Mouse (Mus musculus): ENCODE results near the gene Arl6ip1.

Gene Arl6ip1

DNA sequence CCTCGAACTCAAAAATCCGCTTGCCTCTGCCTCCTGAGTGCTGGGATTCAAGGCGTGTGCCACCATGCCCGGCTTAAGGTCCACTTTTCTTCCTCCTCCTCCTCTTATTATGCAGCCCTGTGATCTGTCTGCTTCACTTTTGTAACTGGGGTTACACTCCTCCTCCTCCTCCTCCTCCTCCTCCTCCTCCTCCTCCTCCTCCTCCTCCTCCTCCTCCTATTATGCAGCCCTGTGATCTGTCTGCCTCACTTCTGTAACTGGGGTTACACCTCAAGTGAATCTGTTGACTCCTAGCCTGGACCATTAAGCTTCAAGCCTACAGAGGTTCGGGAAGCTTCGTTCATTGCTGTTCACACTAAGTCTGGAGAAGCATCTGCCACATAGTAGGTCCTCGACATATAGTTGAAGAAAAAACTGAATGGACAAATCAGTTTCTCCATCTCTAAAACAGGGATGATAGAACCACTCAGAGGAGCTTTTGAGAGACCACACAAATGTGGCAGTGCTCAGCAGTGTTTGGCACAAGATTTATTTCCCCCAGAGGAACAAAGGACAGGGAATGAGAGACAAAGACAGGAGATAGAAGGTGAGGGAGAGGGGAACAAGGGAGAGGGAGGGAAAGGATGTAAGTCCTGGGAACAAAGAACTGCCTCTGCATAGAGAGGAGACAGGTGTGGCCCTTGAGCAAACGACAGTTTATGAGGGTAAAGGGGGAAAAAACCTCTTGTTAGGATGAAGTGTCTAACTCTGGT is 12.5 kb downstream of the Arl6ip1 start:
- DNase-seq (ENCODE audit: low spot score) = no peak

DNA sequence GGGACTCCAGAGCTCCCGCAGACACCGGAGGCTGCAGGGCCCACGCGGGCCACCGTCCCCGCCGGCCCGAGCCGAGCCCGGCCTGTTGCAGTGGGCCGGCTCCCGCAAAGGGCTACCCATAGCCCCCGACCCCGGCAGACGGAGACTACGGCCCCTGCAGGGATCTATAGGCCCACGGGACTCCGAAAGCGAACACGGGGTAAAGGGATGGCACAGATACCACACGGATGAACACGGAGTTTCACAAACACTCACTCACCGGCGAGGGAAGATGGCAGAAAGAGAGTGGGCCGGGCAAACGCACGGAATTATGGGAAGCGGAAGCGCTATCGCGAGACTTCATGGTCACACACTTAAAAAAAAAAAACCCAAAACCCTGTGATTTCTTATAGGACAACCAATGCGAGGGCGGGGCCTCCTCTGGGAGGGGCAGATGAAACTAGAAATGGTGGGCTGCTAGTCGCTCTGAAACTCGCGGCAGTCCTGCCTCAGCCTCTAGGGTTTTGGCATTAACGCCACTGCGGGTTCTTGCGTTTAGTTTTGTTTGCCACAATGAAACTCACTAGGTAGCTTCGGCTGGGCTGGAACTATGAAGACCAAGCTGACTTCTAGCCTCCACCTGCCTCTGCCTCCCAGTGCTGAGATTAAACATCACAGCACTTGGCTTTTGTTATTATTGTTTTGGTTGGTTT is 13.4 kb downstream of the Arl6ip1 start, which contains the start of gene Rps15a:
Gene Rps15a (minus strand): TSS at position 312 of the 692 bp plus-strand sequence.
- peak; percentile 93 for DNase-seq (ENCODE audit: low spot score)

DNA sequence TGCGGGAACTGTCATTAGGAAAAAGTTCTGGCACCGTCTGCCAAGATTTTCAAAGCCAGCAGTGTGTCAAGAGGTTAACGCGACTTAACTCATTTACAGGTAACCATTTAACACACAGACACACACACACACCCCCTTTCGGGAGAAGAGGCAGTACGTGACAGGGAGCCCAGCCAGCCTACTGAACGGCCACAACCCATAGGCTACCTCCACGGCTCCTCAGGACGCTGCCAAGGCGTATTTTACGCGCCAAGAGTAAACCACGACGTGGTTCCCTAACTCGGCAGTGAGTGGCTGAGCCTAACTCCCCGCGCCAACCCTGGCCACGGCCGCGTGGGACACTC is 14.0 kb downstream of the Arl6ip1 start:
- peak; percentile 41 for DNase-seq (ENCODE audit: low spot score)

DNA sequence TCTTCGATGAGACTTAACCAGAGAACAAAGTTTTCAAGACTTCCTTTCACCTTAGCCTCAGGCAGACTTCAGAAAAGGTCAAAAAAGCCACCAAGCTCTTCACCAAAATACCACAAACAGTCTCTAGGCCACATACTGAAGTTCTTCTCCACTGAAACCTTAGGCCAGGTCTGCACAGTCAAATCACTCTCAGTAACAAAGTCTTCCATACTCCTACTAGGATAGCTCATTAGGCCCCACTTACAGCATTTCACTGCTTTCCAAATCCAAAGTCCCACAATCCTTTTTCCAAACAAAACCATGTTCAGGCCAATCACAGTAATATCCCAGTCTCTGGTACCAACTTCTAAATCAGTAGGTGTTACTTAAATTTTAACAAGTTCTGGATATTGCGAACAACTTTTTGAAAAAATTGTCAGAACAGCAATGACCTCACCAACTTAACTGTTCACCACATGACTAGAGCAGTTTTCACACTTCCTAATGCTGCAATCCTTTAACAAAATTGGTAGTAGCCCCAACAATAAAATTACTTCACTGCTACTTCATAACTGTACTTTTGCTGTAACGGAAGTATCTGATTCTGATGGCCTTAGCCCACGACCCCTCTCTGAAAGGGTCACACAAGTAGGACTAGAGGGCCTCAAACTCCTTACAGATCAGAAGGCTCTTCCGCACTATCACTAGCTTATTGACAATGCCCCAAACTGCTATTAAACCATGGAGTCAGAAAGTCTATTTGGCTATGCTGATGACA is 15.7 kb downstream of the Arl6ip1 start:
- DNase-seq (ENCODE audit: low spot score) = no peak

DNA sequence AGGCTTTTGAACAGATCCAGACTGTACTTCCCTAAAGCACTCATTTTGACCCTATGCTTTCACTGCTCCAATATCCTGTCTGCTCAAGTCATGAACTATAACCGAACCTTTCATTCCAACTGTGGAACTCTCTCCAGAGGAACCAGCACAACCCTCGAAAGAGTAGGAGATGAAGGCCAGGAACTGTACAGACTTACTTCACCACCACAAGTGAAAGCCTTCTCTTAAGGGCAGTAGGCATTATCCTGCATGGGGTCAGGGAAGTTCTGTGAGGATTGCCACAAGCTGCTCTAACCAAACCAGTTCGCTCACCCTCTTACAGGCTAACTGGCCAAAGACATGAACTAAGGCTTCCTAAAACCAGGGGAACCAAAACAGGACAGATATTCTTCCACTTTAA is 18.3 kb downstream of the Arl6ip1 start:
- DNase-seq (ENCODE audit: low spot score) = no peak

DNA sequence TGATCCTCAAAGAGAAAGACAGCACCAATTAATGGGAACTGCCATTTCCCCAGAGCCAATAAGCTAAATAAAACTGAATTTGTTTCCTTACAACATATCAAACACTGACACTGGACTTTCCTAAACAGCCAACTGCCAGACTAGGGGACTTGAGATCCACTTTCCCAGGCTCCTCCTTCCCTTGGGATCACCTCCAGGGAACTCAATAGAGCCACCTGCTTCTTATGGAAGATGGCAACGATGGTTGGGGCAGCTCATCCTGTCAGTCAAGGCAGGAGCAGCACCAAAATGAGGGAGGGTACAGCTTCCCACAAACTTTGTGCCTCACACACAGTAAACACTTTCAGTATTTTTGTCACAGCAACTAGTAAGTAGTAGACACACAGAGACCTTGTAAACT is 21.8 kb downstream of the Arl6ip1 start:
- DNase-seq (ENCODE audit: low spot score) = no peak

DNA sequence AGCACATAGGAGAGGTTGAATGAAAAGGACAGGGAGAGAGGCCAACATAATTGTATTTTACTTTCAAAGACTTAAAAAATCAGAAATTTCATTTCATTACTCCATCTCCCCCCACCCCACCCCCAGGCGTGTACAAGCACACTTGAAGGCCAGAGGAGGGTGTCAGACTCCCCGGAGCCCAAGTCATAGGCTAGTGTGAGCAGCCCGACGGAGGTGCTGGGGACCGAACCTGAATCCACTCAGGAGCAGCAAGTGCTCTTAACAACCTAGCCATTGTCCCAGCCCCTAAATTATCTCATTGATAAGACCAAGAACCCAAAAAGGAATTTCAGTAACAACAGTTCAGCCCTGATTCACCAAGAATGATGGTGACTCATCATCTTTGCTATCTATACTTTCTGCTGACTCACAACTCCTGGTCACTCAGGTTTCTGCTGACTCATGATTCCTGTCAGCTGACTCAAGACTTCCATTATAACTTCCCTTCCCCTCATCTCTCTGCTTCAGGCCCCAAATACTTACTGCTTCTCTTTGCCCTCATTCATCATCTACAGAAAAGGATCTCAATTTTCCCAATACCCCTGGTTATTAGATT is 24.9 kb downstream of the Arl6ip1 start:
- DNase-seq (ENCODE audit: low spot score) = peak; percentile 61

DNA sequence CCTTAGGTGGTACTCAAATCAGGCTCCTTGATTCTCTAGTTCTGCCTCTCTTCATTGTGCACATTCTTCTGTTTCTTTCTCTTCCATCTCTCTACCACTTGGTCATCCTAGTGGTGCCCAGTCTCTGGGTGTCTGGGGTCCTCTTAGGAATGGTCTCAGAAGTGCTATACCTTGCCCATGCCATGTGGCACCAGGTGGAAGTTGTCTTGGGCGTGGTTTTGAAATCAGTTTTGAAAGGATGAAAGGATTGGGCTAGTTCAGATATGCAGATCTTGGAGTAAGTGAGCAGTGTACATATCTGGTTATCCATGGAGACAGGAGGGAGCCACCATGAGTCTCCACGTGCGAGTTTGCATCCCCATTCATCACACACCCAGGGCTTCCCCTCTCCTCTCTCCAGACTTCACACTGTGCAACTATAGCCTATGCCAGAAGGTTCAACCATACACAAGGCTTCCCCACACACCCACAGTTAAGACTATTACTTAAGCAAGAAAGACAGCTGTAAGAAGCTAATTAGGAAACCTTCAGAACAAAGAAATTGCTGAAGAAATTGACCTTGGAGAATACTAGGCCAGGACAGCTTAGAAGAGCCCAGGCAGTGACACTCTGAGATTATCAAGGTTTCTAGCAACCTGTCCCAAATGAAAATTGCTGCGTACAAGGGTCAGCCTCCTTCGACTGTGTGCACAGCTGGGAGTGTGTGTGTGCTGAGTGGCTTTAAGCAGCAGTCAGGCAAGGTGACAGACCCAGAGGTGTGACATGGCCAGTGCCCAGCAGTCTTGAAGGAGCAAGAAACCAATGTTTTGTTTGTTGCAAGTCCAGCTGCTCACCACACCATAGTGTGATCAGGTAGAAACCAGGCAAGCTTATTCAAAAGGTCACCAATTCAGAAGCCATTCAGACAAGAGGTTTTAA is 25.7 kb downstream of the Arl6ip1 start:
- no peak for DNase-seq (ENCODE audit: low spot score)

DNA sequence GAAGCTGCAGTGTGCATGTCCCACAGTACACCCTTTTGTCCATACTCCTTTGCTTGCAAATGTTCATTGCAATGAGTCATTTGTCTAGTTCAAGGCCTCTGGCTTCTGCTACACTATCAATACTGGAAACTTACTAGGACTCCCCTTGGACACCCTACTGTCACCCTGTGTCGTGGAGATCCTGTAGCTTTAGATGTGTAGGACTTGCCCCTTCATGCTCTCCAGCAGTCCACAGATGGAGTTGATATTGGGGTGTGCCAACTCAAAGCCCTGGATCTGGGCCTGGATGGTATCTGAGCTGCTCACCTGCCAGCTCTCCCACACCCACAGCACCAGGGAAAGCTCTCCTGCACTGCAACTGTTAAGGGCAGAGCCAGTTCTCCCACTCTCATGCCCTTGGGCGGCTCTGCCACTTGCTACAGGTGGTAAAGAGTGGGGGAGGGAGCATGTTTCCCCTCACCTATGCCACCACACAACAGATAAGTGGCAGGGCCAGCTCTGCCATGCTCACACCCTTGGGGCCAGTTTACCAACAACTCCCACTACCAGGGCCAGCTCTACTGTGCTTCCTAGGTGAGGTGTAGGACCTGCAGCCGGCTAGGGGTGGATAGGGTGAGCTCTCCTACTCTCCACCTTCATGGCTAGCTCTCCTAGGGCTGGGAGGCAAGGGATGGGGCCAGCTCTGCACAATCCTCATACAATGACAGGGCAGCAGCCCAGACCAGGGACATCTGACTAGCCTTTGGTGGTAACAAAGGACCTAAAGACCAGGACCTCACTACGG is 26.6 kb downstream of the Arl6ip1 start:
- DNase-seq (ENCODE audit: low spot score) = no peak

DNA sequence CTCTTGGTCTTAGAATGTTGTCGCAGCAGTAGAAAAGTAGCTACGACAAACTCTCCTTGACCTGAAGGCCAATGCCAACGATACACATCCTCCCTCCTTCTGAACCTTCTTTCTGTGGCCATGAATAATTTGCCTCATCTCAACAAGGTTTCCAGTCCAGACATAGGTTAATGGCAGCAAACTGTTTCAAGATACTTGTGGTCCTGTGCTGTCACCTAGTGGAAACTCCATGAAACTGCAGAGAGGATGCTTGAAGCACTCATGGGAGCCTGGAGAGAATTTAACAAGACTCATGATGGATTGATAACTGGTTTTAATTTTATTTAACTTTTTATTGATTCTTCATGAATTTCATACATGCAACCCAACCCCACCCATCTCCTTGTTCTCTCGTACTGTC is 27.2 kb downstream of the Arl6ip1 start:
- no peak for DNase-seq (ENCODE audit: low spot score)

DNA sequence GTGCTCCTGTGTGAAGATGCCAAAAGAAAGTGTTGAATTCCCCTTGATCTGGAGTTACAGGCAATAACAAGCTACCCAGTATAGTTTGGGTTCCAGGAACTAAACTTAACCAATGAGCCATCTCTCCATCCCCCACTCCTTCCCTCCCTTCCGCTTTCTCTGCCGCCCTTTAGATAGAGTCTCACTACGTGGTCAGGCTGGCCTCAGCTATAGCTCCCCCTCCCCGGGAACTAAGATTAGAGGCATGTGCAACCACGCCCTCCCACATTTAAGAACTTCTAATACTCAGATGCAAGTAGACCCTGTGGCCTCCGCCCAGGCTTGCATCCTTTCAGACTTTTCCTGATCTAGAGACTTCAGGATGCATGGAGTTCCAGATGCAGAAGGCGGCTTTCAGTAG is 31.8 kb downstream of the Arl6ip1 start:
- DNase-seq (ENCODE audit: low spot score) = no peak

DNA sequence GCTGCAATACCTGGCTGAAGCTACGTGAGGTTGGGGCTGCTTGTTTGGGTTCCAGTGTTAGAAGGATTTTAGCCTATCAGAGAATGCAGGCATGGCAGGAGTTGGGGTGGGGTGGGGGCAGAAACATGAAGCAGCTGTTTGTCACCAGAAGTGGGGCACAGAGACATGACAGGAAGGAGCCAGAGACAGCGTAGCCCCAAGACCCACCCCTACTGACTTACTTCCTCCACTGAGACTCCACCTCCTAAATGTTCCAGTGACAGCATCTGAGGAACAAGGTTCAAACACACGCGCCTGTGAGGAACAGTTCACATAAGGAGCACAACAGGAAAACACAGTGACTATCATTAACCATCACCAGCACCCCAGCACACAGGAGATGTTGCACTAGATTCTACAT is 49.5 kb downstream of the Arl6ip1 start:
- no peak for DNase-seq (ENCODE audit: low spot score)

DNA sequence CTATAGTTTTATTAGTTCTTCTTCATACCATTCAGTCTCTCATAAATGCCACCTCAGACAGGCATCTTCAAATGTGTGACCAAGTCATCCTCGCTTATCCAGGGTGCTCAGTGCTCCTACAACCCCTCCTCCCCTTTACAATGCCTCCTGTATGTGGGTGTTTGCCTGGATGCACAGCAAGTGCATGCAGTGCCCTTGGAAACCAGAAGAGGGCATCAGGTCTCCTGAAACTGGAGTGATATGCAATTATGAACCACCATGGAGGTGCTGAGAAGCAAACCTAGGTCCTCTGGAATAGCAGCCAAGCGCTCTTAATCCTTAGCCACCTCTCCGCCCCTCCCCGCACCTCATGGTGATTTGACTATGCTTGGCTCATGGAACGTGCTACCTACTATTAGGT is 50.4 kb downstream of the Arl6ip1 start:
- DNase-seq (ENCODE audit: low spot score) = no peak
